Mouse (Mus musculus) testis, adult 2 months (tissue): ENCODE measurements at regions not wholly inside any gene's neighbourhood (a gene's known extent, or its start where the extent isn't known, plus 50 kb on each side); places are given as distances from the start of the nearest gene placed in this dataset.

Source experiments
- H3K27ac ChIP-seq: fragments of 200-500 bp; 2 replicates; pipeline ENCODE4 v1.5.1; 2012; ENCODE audit warnings: low read depth, low read length; ENCODE audit not compliant: control insufficient read depth, insufficient read depth
- H3K27me3 ChIP-seq: fragments of 200-500 bp; 2 replicates; pipeline ENCODE4 v1.6.1; 2012; ENCODE audit warnings: mild to moderate bottlenecking, low read length, moderate library complexity; ENCODE audit not compliant: control insufficient read depth, insufficient read depth
- H3K36me3 ChIP-seq: fragments of 200-500 bp; 2 replicates; pipeline ENCODE4 v1.6.1; 2012; ENCODE audit warnings: mild to moderate bottlenecking, low read length; ENCODE audit not compliant: control insufficient read depth, insufficient read depth
- H3K4me1 ChIP-seq: fragments of 200-500 bp; 2 replicates; pipeline ENCODE4 v1.6.1; 2012; ENCODE audit warnings: low read length; ENCODE audit not compliant: control insufficient read depth, insufficient read depth
- H3K4me3 ChIP-seq: fragments of 200-500 bp; 2 replicates; pipeline ENCODE4 v1.5.1; 2012; ENCODE audit warnings: low read depth, mild to moderate bottlenecking, low read length, moderate library complexity, mixed read lengths; ENCODE audit not compliant: control insufficient read depth
- CTCF ChIP-seq: fragments of 200-500 bp; IDR thresholded peaks from 2 replicates; pipeline ENCODE4 v1.5.1; 2012; ENCODE audit warnings: low read depth, mild to moderate bottlenecking, inconsistent platforms, low read length, moderate library complexity; ENCODE audit not compliant: control insufficient read depth, insufficient read depth, insufficient replicate concordance
- POLR2A ChIP-seq: fragments of 200-500 bp; IDR thresholded peaks from 2 replicates; pipeline ENCODE4 v1.6.1; 2012; ENCODE audit warnings: low read depth, mild to moderate bottlenecking, inconsistent platforms, low read length, moderate library complexity; ENCODE audit not compliant: control insufficient read depth

DNA sequence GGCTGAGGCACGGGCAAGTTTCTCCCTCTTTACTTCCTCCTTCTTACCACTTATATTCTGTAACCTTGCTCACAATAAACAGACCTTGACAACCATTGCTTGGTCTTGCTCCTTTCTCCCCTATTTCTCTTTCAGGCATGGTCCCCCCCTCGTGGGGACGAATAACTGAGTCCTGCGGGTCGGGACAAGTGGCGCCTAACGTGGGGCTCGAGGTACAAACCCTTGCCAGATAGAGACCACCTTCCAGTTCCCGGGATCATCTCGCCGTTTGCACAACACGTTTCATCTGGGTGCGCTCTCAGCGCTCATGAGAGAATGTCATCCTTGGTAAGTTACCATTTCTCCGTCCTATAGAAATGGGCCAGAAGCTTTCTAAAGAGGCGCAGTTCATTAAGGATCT is 79.6 kb upstream of the Foxn3 start:
- Histone ChIP-seq H3K36me3 (no peaks in the 10 kb centered on the region), H3K27ac (no peak overlapping the region), H3K4me3 (no peak overlapping the region), H3K4me1 (peaks cover 22% of the 10 kb centered on the region), H3K27me3 (no peaks in the 10 kb centered on the region; the same call in 1 of the 2 replicates)
- TF ChIP-seq CTCF (no peak), POLR2A (no peak)

DNA sequence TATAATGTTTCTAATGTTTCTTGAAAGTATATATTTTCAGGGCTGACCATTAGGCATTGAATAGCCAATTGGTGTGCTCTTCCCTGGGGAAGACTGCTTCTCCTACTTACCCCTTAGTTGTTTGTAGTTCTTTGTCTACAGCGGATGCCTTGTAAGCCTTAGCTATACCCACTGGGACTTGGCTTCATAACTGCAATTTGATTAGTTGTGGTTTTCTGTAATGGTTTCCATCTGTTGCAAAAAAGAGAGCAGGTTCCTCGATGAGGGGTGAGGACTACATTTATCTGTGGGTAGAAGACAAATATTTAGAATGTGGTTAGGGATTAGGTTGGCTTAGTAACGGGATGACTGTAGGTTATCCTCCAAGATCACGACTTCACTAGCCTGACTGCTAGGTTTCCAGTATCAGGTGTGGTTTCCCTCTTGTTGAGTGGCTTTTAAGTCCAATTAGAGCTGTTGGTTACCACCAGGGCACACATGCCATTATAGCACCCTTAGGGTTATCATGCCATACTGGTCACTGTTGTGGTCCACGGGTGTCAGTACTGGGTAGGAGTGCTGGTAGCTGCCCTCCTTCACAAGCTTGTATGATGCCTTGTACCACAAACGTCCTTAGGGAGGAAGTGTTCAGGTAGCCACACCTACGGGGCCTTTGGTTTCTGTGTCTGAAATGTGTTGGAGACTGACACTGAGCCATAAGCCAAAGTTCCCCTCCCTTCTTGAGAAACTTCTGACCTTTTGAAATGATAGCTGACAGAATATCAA is 78.9 kb upstream of the Foxn3 start:
- no peak for TF ChIP-seq CTCF
- TF ChIP-seq POLR2A = no peak
- H3K4me1 ChIP-seq = peaks cover 19% of the 10 kb centered on the region

DNA sequence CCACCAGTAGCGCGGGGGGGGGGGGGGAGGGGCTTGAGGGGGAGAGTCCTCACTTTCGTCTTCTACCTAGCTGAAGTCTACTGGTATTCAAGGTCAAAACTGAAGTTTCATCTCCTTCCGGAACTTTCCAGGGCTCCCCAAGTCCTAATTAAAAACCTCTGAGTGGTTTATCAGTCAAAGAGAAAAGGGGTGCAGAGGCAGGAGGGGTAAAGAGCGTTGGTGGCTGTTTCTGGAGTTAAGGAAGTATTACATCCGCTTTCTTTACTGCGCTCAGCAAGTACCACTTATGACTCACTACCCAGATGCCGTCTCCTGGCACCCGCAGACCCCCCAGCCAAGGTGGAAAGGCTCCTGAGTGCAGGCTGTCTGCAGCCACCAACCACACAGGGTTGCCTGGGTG is 77.9 kb upstream of the Foxn3 start:
- H3K4me3 ChIP-seq = no peak overlapping the region
- TF ChIP-seq POLR2A = no peak
- no peak for TF ChIP-seq CTCF
- H3K27ac ChIP-seq = no peak overlapping the region
- no peaks in the 10 kb centered on the region for H3K36me3 ChIP-seq
- no peaks in the 10 kb centered on the region; the same call in 1 of the 2 replicates for H3K27me3 ChIP-seq
- peaks cover 13% of the 10 kb centered on the region for H3K4me1 ChIP-seq

More for the DNA sequence above, 78.9 kb upstream of the Foxn3 start:
- H3K4me3 ChIP-seq = no peak overlapping the region
- H3K27ac ChIP-seq = no peak overlapping the region
- no peaks in the 10 kb centered on the region for H3K36me3 ChIP-seq
- no peaks in the 10 kb centered on the region; the same call in 1 of the 2 replicates for H3K27me3 ChIP-seq

DNA sequence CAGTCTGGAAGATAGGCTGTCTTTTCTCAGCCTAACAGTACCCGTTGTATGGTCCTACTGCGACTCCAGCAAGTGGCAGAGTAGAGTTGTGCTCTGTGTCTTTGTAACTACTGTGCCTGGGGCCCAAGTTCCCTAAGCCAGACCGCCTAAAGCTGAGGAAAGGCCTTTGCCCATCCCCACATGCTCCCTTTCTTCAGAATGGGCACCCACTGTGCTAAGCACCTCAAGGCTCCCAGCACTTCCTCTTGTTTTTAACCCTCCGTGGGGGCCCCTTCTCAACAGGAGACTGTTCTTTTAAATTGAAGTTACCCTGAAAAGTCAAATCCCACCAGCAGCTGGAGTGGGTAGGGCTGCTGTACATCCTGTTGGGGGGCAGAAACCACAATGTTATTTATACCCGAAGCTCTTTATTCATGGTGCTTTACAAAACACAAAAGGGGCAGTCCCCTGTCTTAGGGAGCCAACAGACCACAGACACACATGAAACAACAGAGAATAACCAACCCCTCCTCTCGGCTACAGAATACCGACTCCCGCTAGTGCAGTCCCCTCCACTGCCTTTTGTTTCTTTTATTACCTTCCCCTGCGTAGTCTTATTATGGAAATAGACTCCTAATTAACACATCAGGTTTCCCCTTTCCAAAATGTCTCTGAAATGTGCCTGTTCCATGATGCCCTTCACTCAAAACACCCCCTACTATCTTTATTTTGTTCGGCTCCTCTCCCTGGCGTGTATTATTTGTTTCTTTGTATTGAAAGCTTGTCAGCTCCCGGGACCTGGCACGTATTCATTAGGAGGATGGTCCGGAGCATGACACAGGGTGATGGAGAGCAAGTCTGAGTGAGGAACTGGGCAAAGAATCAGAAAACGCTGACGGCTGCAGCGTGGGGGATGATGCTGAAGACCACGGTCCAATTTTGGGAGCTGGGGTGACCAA is 77.1 kb upstream of the Foxn3 start:
- H3K4me1 ChIP-seq = peaks cover 13% of the 10 kb centered on the region
- H3K27ac ChIP-seq = no peak overlapping the region
- TF ChIP-seq CTCF = no peak
- no peak for TF ChIP-seq POLR2A
- H3K27me3 ChIP-seq = no peaks in the 10 kb centered on the region; the same call in 1 of the 2 replicates
- H3K36me3 ChIP-seq = no peaks in the 10 kb centered on the region
- H3K4me3 ChIP-seq = no peak overlapping the region

DNA sequence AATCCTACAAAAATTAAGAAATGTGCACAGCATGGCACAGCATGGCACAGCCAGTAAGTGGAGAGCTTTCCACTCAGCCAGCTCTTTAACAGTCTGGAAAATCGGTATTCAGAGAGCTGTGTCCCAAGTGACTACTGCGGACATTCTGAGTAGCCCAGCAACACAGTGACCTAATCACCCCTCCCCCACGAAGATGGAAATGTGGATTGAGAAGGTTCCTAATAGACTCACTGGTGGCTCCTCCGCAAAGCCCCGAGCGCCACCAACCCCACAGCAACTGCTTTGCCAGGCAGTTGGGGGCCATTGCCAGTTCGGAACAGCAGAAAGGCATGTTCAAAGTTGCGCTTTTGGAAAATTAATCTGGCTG is 76.4 kb upstream of the Foxn3 start:
- TF ChIP-seq POLR2A = no peak
- TF ChIP-seq CTCF = no peak
- no peak overlapping the region for H3K27ac ChIP-seq
- no peak overlapping the region for H3K4me3 ChIP-seq
- no peaks in the 10 kb centered on the region; the same call in 1 of the 2 replicates for H3K27me3 ChIP-seq
- no peaks in the 10 kb centered on the region for H3K36me3 ChIP-seq
- H3K4me1 ChIP-seq = peaks cover 11% of the 10 kb centered on the region

DNA sequence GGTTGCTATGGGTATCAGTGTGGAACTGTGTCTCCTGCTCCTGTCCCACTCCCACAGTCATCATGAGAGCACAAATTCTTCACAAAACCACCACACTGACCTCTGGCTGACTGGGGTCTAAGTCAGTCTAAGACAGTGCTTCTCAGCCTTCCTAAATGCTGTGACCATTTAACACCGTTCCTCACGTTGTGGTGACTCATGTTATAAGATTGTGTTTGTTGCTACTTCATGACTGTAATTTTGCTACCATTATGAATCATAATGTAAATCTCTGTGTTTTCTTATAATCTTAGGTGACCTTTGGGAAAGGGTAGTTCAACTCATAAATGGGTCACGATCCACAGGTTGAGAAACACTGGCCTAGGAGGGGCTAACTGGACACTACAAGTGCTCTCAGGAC is 75.7 kb upstream of the Foxn3 start:
- Histone ChIP-seq H3K4me3 (no peak overlapping the region), H3K4me1 (peaks cover 10% of the 10 kb centered on the region), H3K27ac (no peak overlapping the region), H3K36me3 (no peaks in the 10 kb centered on the region), H3K27me3 (no peaks in the 10 kb centered on the region; the same call in 1 of the 2 replicates)
- TF ChIP-seq CTCF (no peak), POLR2A (no peak)

DNA sequence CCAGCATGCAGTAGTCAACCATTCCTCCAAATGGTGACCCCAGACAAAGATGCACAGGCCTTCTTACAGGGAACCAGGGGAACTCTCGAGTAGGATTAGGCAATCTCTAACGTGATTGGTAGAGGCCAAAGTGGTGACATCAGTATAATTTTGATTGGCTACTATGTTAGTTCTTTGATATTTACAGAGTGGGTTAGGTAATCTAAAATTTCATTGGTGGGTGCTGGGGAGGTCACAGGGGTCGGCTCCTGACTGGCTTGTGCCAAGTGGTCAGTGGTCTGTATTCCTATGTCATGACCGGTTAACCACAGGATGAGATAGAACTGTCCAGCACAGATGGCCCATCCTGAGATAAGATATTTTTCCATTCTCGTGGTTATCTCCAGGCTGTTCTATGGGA is 74.6 kb upstream of the Foxn3 start:
- Histone ChIP-seq H3K4me1 (peaks cover 10% of the 10 kb centered on the region), H3K27me3 (no peaks in the 10 kb centered on the region; the same call in 1 of the 2 replicates), H3K36me3 (no peaks in the 10 kb centered on the region), H3K27ac (no peak overlapping the region), H3K4me3 (no peak overlapping the region)
- TF ChIP-seq CTCF (no peak), POLR2A (no peak)
